Mouse (Mus musculus): ENCODE results near the gene Slc35a3.
"Not testable (repeated sequence)": the region's sequence is repeated elsewhere in the genome, so short reads cannot be mapped to it uniquely, and the experiment has no call there.

The Slc35a3 gene

GRCm38 (mm10) chr3:116712436-116712881, at the start of gene Slc35a3:
Slc35a3 (minus strand) TSS chr3:116712831.
- DNase-seq: peak; percentile 64 to 70

GRCm38 (mm10) chr3:116752818-116753217, 40.2 kb upstream of the Slc35a3 start:
- DNase-seq: no peak

- peak; percentile 76 to 78 for DNase-seq
These were observed 38.7 kb upstream of the Slc35a3 start for GRCm38 (mm10) chr3:116751191-116751860.

- peak; percentile 67 for DNase-seq
These were observed 36.0 kb upstream of the Slc35a3 start for GRCm38 (mm10) chr3:116748391-116749170.

- DNase-seq: not testable (repeated sequence)
These were observed 35.0 kb upstream of the Slc35a3 start for GRCm38 (mm10) chr3:116747648-116748047.

- no peak for DNase-seq
These were observed 28.3 kb upstream of the Slc35a3 start for GRCm38 (mm10) chr3:116740963-116741362.

- no peak for DNase-seq
These were observed 27.5 kb upstream of the Slc35a3 start for GRCm38 (mm10) chr3:116740106-116740505.

GRCm38 (mm10) chr3:116737326-116737731, 24.7 kb upstream of the Slc35a3 start:
- no peak for DNase-seq

GRCm38 (mm10) chr3:116729483-116730174, 17.0 kb upstream of the Slc35a3 start:
- DNase-seq: no peak

- no peak for DNase-seq
These were observed 14.2 kb upstream of the Slc35a3 start for GRCm38 (mm10) chr3:116726807-116727206.

- no peak for DNase-seq
These were observed 11.2 kb upstream of the Slc35a3 start for GRCm38 (mm10) chr3:116723496-116724481.

GRCm38 (mm10) chr3:116722980-116723379, 10.3 kb upstream of the Slc35a3 start:
- DNase-seq: no peak

- DNase-seq: no peak
These were observed 6.3 kb upstream of the Slc35a3 start for GRCm38 (mm10) chr3:116718951-116719350.

- peak in 1 of 2 experiments; percentile 6 for DNase-seq
These were observed 400 bp upstream of the Slc35a3 start for GRCm38 (mm10) chr3:116713031-116713430.

GRCm38 (mm10) chr3:116711624-116712435, 801 bp downstream of the Slc35a3 start:
- peak; percentile 90 for DNase-seq

- peak; percentile 4 to 7 for DNase-seq
These were observed 1.7 kb downstream of the Slc35a3 start for GRCm38 (mm10) chr3:116710941-116711340.

- DNase-seq: no peak
These were observed 6.9 kb downstream of the Slc35a3 start for GRCm38 (mm10) chr3:116705637-116706204.

GRCm38 (mm10) chr3:116703835-116704234, 8.8 kb downstream of the Slc35a3 start:
- DNase-seq: no peak

GRCm38 (mm10) chr3:116702647-116703272, 9.9 kb downstream of the Slc35a3 start:
- no peak for DNase-seq

- DNase-seq: no peak
These were observed 11.0 kb downstream of the Slc35a3 start for GRCm38 (mm10) chr3:116701601-116702000.
